Mouse (Mus musculus) midbrain, embryonic 14.5 days (tissue): Measurements from ENCODE around the gene Gm20683. TPM values are rescaled to one million over a fixed set of nuclear protein-coding genes. Genes with fewer than 3 reads are reported as not detected.

Source experiments
- ATAC-seq: fragments of 200-750 bp; cut with Nextera tagmentation; 2 replicates; pipeline ENCODE4 v1.8.0; 2017; ENCODE audit warnings: moderate number of reproducible peaks, moderate library complexity; ENCODE audit not compliant: low FRiP score, low TSS enrichment
- DNase-seq: peaks from one replicate; pipeline ENCODE4 v3.0.0-alpha.2; 2015
- H3K27ac ChIP-seq: fragments of 300-500 bp; sonication (generic); replicated peaks from 2 replicates; pipeline ENCODE4 v1.5.1; 2014; ENCODE audit warnings: mild to moderate bottlenecking, low read depth, low read length, moderate library complexity
- H3K27me3 ChIP-seq: fragments of 300-500 bp; sonication (generic); 2 replicates; pipeline ENCODE4 v1.6.1; 2014; ENCODE audit warnings: low read length, control low read depth, mixed read lengths; ENCODE audit not compliant: control insufficient read depth, insufficient read depth
- H3K36me3 ChIP-seq: fragments of 300-500 bp; sonication (generic); 2 replicates; pipeline ENCODE4 v1.6.1; 2014; ENCODE audit warnings: low read length, control low read depth; ENCODE audit not compliant: control insufficient read depth, insufficient read depth
- H3K4me1 ChIP-seq: fragments of 300-500 bp; sonication (generic); 2 replicates; pipeline ENCODE4 v1.6.1; 2014; ENCODE audit warnings: mild to moderate bottlenecking, antibody characterized with exemption, low read length, control low read depth; ENCODE audit not compliant: control insufficient read depth, insufficient read depth
- H3K4me2 ChIP-seq: fragments of 300-500 bp; sonication (generic); 2 replicates; pipeline ENCODE4 v1.6.1; 2014; ENCODE audit warnings: mild to moderate bottlenecking, low read length, moderate library complexity
- H3K4me3 ChIP-seq: fragments of 300-500 bp; sonication (generic); replicated peaks from 2 replicates; pipeline ENCODE4 v1.5.1; 2014; ENCODE audit warnings: low read depth, low read length
- H3K9ac ChIP-seq: fragments of 300-500 bp; sonication (generic); replicated peaks from 2 replicates; pipeline ENCODE4 v1.6.1; 2014; ENCODE audit warnings: mild to moderate bottlenecking, low read length, moderate library complexity
- H3K9me3 ChIP-seq: fragments of 300-500 bp; sonication (generic); 2 replicates; pipeline ENCODE4 v1.6.1; 2016; ENCODE audit warnings: low read length, control low read depth, mixed read lengths; ENCODE audit not compliant: control insufficient read depth
- WGBS: fragments of 180-500 bp; shearing (Covaris S2); extraction: QIAGEN DNeasy Blood & Tissue Kit; methylation state at CpG from one replicate; pipeline ENCODE4 v1.1.7; 2014; 5-methylcytosine and 5-hydroxymethylcytosine counted together
- polyA plus RNA-seq: library from polyadenylated mRNA; unstranded; fragments of >200 nt; fragmentation: Nextera tagmentation; extraction: Ambion mirVana; gene quantifications from 2 replicates; pipeline ENCODE4 v1.2.1, GENCODE M21; 2014

Gm20683 gene
- polyA plus RNA-seq, 1 experiment from 2014 or later = 8.0 TPM

GRCm38 (mm10) chr17:25833291-25833663 lies 8.3 kb downstream of the Gm20683 start, which contains the start of gene Stub1:
Gene Stub1, minus strand, starts transcription at chr17:25833404.
- H3K4me2 ChIP-seq = peak within 1 kb of the TSS; percentile 95
- H3K4me1 ChIP-seq = peaks cover 68% of the 10 kb centered on the region
- H3K27me3 ChIP-seq = no peaks in the 10 kb centered on the region
- no peaks in the 10 kb centered on the region for H3K9me3 ChIP-seq
- ATAC-seq (peak; percentile 47; the same call in 1 of the 2 replicates), DNase-seq (peak; percentile 87)
- peak within 1 kb of the TSS; percentile 81 for H3K9ac ChIP-seq
- H3K4me3 ChIP-seq = peak within 1 kb of the TSS; percentile 82
- H3K36me3 ChIP-seq = peaks cover 34% of the 10 kb centered on the region
- WGBS = under 1% methylated on average over 24 of the region's 24 CpGs
- H3K27ac ChIP-seq = peak within 1 kb of the TSS; percentile 97

GRCm38 (mm10) chr17:25832436-25833290 lies 8.9 kb downstream of the Gm20683 start:
- under 1% methylated on average over 77 of the region's 77 CpGs for WGBS

GRCm38 (mm10) chr17:25831451-25832281 lies 9.9 kb downstream of the Gm20683 start:
- DNase-seq = no peak
- H3K9ac ChIP-seq = peak overlapping the region; percentile 81
- H3K27ac ChIP-seq = peak overlapping the region; percentile 97; the same call in 1 of the 2 replicates
- 67% methylated on average over 21 of the region's 21 CpGs for WGBS
- no peaks in the 10 kb centered on the region for H3K27me3 ChIP-seq
- peaks cover 55% of the 10 kb centered on the region for H3K4me1 ChIP-seq
- peak overlapping the region; percentile 95 for H3K4me2 ChIP-seq
- H3K9me3 ChIP-seq = no peaks in the 10 kb centered on the region
- peaks cover 41% of the 10 kb centered on the region for H3K36me3 ChIP-seq
- peak overlapping the region; percentile 82 for H3K4me3 ChIP-seq
- ATAC-seq = no peak

More at GRCm38 (mm10) chr17:25832436-25833290, 8.9 kb downstream of the Gm20683 start:
- Histone ChIP-seq H3K27ac (peak overlapping the region; percentile 97), H3K27me3 (no peaks in the 10 kb centered on the region), H3K4me1 (peaks cover 65% of the 10 kb centered on the region), H3K4me2 (peak overlapping the region; percentile 95), H3K36me3 (peaks cover 31% of the 10 kb centered on the region), H3K9ac (peak overlapping the region; percentile 81), H3K4me3 (peak overlapping the region; percentile 82), H3K9me3 (no peaks in the 10 kb centered on the region)
- ATAC-seq (peak; percentile 92), DNase-seq (peak; percentile 98)

GRCm38 (mm10) chr17:25830806-25831431 lies 10.6 kb downstream of the Gm20683 start:
- no peaks in the 10 kb centered on the region for H3K27me3 ChIP-seq
- WGBS = 86% methylated on average over 14 of the region's 14 CpGs

GRCm38 (mm10) chr17:25830200-25830753 lies 11.3 kb downstream of the Gm20683 start:
- DNase-seq (no peak), ATAC-seq (no peak)
- Histone ChIP-seq H3K27me3 (no peaks in the 10 kb centered on the region), H3K9ac (no peak overlapping the region; the same call in 1 of the 2 replicates), H3K36me3 (peaks cover 48% of the 10 kb centered on the region), H3K4me1 (peaks cover 41% of the 10 kb centered on the region), H3K27ac (no peak overlapping the region), H3K9me3 (no peaks in the 10 kb centered on the region), H3K4me2 (peak overlapping the region; percentile 95), H3K4me3 (peak overlapping the region; percentile 70; the same call in 1 of the 2 replicates)
- 89% methylated on average over 4 of the region's 4 CpGs for WGBS

More at GRCm38 (mm10) chr17:25830806-25831431, 10.6 kb downstream of the Gm20683 start:
- Histone ChIP-seq H3K4me2 (peak overlapping the region; percentile 95), H3K36me3 (peaks cover 48% of the 10 kb centered on the region), H3K9me3 (no peaks in the 10 kb centered on the region), H3K27ac (no peak overlapping the region), H3K9ac (no peak overlapping the region; the same call in 1 of the 2 replicates), H3K4me3 (peak overlapping the region; percentile 82; the same call in 1 of the 2 replicates), H3K4me1 (peaks cover 48% of the 10 kb centered on the region)
- DNase-seq (no peak), ATAC-seq (no peak)

GRCm38 (mm10) chr17:25829558-25830017 lies 12.0 kb downstream of the Gm20683 start:
- Histone ChIP-seq H3K27ac (peak overlapping the region; percentile 91), H3K9ac (peak overlapping the region; percentile 78), H3K4me2 (peak overlapping the region; percentile 95), H3K36me3 (peaks cover 47% of the 10 kb centered on the region), H3K4me1 (peaks cover 39% of the 10 kb centered on the region), H3K9me3 (no peaks in the 10 kb centered on the region), H3K4me3 (peak overlapping the region; percentile 70), H3K27me3 (no peaks in the 10 kb centered on the region)
- ATAC-seq = no peak
- WGBS = 38% methylated on average over 8 of the region's 8 CpGs
- DNase-seq = no peak

GRCm38 (mm10) chr17:25828712-25829557 lies 12.6 kb downstream of the Gm20683 start, which contains the start of gene Jmjd8:
Gene Jmjd8, plus strand, starts transcription at chr17:25828867.
- Histone ChIP-seq H3K4me1 (peaks cover 39% of the 10 kb centered on the region), H3K27ac (peak within 1 kb of the TSS; percentile 91), H3K9ac (peak within 1 kb of the TSS; percentile 78), H3K4me2 (peak within 1 kb of the TSS; percentile 95), H3K4me3 (peak within 1 kb of the TSS; percentile 70), H3K9me3 (no peaks in the 10 kb centered on the region), H3K36me3 (peaks cover 45% of the 10 kb centered on the region), H3K27me3 (no peaks in the 10 kb centered on the region)
- peak; percentile 59 for ATAC-seq
- WGBS = 1% methylated on average over 32 of the region's 32 CpGs
- DNase-seq = peak; percentile 92
